Mouse (Mus musculus) kidney, adult 2 months (tissue): ENCODE measurements around the gene Prkd3. TPM values are rescaled to one million over a fixed set of nuclear protein-coding genes. Genes with fewer than 3 reads are reported as not detected.

Experiments
- DNase-seq: peaks from one replicate; pipeline ENCODE4 v3.0.0; 2021
- H3K27ac ChIP-seq: fragments of 200-500 bp; 2 replicates; pipeline ENCODE4 v1.5.1; 2012; ENCODE audit warnings: low read depth, low read length, control low read depth, inconsistent platforms; ENCODE audit not compliant: insufficient read depth
- H3K27me3 ChIP-seq: fragments of 200-500 bp; replicated peaks from 2 replicates; pipeline ENCODE4 v1.6.1; 2012; ENCODE audit warnings: mild to moderate bottlenecking, moderate library complexity, low read length, inconsistent platforms; ENCODE audit not compliant: control insufficient read depth, insufficient read depth
- H3K36me3 ChIP-seq: fragments of 200-500 bp; 2 replicates; pipeline ENCODE4 v1.6.1; 2012; ENCODE audit warnings: mild to moderate bottlenecking, moderate library complexity, low read length, inconsistent platforms; ENCODE audit not compliant: control insufficient read depth, insufficient read depth
- H3K4me1 ChIP-seq: fragments of 200-500 bp; 2 replicates; pipeline ENCODE4 v1.6.1; 2011; ENCODE audit warnings: low read length; ENCODE audit not compliant: control insufficient read depth, insufficient read depth
- H3K4me3 ChIP-seq: fragments of 200-500 bp; 2 replicates; pipeline ENCODE4 v1.5.1; 2011; ENCODE audit warnings: mild to moderate bottlenecking, low read depth, low read length, control low read depth; ENCODE audit not compliant: insufficient read depth
- CTCF ChIP-seq: fragments of 200-500 bp; conservative IDR thresholded peaks from 2 replicates; pipeline ENCODE4 v1.5.1; 2011; ENCODE audit warnings: low read depth, mild to moderate bottlenecking, control low read depth, low read length, moderate library complexity, mixed read lengths; ENCODE audit not compliant: insufficient read depth, insufficient read length
- POLR2A ChIP-seq: fragments of 200-500 bp; IDR thresholded peaks from one replicate; pipeline ENCODE4 v1.6.1; 2011; ENCODE audit warnings: low read depth, low read length, control low read depth
- WGBS: fragments of 180-500 bp; shearing (Covaris S2); methylation state at CpG from one replicate; pipeline ENCODE4 v1.1.7; 2018; 5-methylcytosine and 5-hydroxymethylcytosine counted together
- polyA plus RNA-seq: library from polyadenylated mRNA; depleted of rRNA; stranded (reverse); fragments of >200 nt; gene quantifications from 2 replicates; pipeline ENCODE4 v1.2.3, GENCODE M21; 2012; rRNA removed

Prkd3 gene
- 9.4 and 10.3 TPM in 2 replicates for polyA plus RNA-seq

GRCm38 (mm10) chr17:79020208-79020983, at the start of gene Prkd3:
Prkd3 (minus strand) TSS chr17:79020816.
- Histone ChIP-seq H3K4me1 (no peaks in the 10 kb centered on the region; the same call in 1 of the 2 replicates), H3K36me3 (no peaks in the 10 kb centered on the region), H3K4me3 (peak within 1 kb of the TSS; percentile 67), H3K27ac (peak within 1 kb of the TSS; percentile 81), H3K27me3 (no peaks in the 10 kb centered on the region)
- peak; percentile 72 for DNase-seq
- WGBS: 2% methylated on average over 103 of the region's 113 CpGs
- TF ChIP-seq CTCF (no peak), POLR2A (no peak)

- H3K27ac ChIP-seq: no peak overlapping the region
- H3K4me1 ChIP-seq: no peaks in the 10 kb centered on the region
- TF ChIP-seq POLR2A: no peak
- TF ChIP-seq CTCF: no peak
- H3K36me3 ChIP-seq: no peaks in the 10 kb centered on the region
- no peak overlapping the region for H3K4me3 ChIP-seq
- H3K27me3 ChIP-seq: no peaks in the 10 kb centered on the region
- WGBS: 86% methylated on average over 14 of the region's 14 CpGs
- DNase-seq: no peak
These were observed 49.3 kb upstream of the Prkd3 start for GRCm38 (mm10) chr17:79069766-79070480.

GRCm38 (mm10) chr17:79069019-79069418, 48.4 kb upstream of the Prkd3 start:
- Histone ChIP-seq H3K4me1 (no peaks in the 10 kb centered on the region), H3K27me3 (no peaks in the 10 kb centered on the region), H3K4me3 (no peak overlapping the region), H3K36me3 (no peaks in the 10 kb centered on the region), H3K27ac (no peak overlapping the region)
- DNase-seq: no peak
- 53% methylated on average over 4 of the region's 4 CpGs for WGBS
- no peak; the same call in 1 of the 2 replicates for TF ChIP-seq CTCF
- TF ChIP-seq POLR2A: no peak

GRCm38 (mm10) chr17:79068581-79068980, 48.0 kb upstream of the Prkd3 start:
- Histone ChIP-seq H3K27ac (no peak overlapping the region), H3K4me3 (no peak overlapping the region), H3K27me3 (no peaks in the 10 kb centered on the region), H3K36me3 (no peaks in the 10 kb centered on the region), H3K4me1 (no peaks in the 10 kb centered on the region)
- WGBS: 75% methylated on average over 7 of the region's 7 CpGs
- DNase-seq: no peak
- no peak for TF ChIP-seq CTCF
- TF ChIP-seq POLR2A: no peak

- WGBS: 50% methylated on average over 1 of the region's 1 CpGs
These were observed 43.6 kb upstream of the Prkd3 start for GRCm38 (mm10) chr17:79064250-79064649.

GRCm38 (mm10) chr17:79060221-79060620, 39.6 kb upstream of the Prkd3 start:
- Histone ChIP-seq H3K27me3 (no peaks in the 10 kb centered on the region), H3K4me3 (no peak overlapping the region), H3K27ac (no peak overlapping the region), H3K36me3 (no peaks in the 10 kb centered on the region), H3K4me1 (no peaks in the 10 kb centered on the region)
- no peak for DNase-seq
- TF ChIP-seq POLR2A (no peak), CTCF (no peak)
- WGBS: 67% methylated on average over 5 of the region's 5 CpGs

More at GRCm38 (mm10) chr17:79064250-79064649, 43.6 kb upstream of the Prkd3 start:
- Histone ChIP-seq H3K4me3 (no peak overlapping the region), H3K36me3 (no peaks in the 10 kb centered on the region), H3K27me3 (no peaks in the 10 kb centered on the region), H3K27ac (no peak overlapping the region), H3K4me1 (no peaks in the 10 kb centered on the region)
- TF ChIP-seq POLR2A: no peak
- TF ChIP-seq CTCF: no peak
- no peak for DNase-seq

GRCm38 (mm10) chr17:79058271-79058670, 37.7 kb upstream of the Prkd3 start:
- H3K4me1 ChIP-seq: no peaks in the 10 kb centered on the region
- WGBS: 77% methylated on average over 6 of the region's 6 CpGs
- no peaks in the 10 kb centered on the region for H3K36me3 ChIP-seq

More at GRCm38 (mm10) chr17:79058271-79058670, 37.7 kb upstream of the Prkd3 start:
- no peak for DNase-seq
- no peak overlapping the region for H3K4me3 ChIP-seq
- no peaks in the 10 kb centered on the region for H3K27me3 ChIP-seq
- no peak for TF ChIP-seq CTCF
- TF ChIP-seq POLR2A: no peak
- H3K27ac ChIP-seq: no peak overlapping the region
